Mouse (Mus musculus) brown adipose tissue, adult 24 weeks (tissue): ENCODE results near the gene Cfap58. TPM values are rescaled to one million over a fixed set of nuclear protein-coding genes. Genes with fewer than 3 reads are reported as not detected.

ENCODE experiments used
- H3K27ac ChIP-seq: fragments of 200-500 bp; replicated peaks from 2 replicates; pipeline ENCODE4 v1.5.1; 2012; ENCODE audit warnings: low read depth, mild to moderate bottlenecking, low read length
- H3K4me1 ChIP-seq: fragments of 200-500 bp; 2 replicates; pipeline ENCODE4 v1.6.1; 2012; ENCODE audit warnings: low read length, mixed read lengths; ENCODE audit not compliant: control insufficient read depth, insufficient read depth, insufficient read length
- H3K4me3 ChIP-seq: fragments of 200-500 bp; 2 replicates; pipeline ENCODE4 v1.5.1; 2012; ENCODE audit warnings: low read depth, mild to moderate bottlenecking, low read length, moderate library complexity; ENCODE audit not compliant: insufficient read depth
- polyA plus RNA-seq: library from polyadenylated mRNA; stranded (reverse); fragments of >200 nt; gene quantifications from 2 replicates; pipeline ENCODE4 v1.2.4, GENCODE M21; 2012; ENCODE audit not compliant: missing spikeins, insufficient read depth, insufficient read length

Cfap58 gene
- polyA plus RNA-seq, 1 experiment = not detected

DNA sequence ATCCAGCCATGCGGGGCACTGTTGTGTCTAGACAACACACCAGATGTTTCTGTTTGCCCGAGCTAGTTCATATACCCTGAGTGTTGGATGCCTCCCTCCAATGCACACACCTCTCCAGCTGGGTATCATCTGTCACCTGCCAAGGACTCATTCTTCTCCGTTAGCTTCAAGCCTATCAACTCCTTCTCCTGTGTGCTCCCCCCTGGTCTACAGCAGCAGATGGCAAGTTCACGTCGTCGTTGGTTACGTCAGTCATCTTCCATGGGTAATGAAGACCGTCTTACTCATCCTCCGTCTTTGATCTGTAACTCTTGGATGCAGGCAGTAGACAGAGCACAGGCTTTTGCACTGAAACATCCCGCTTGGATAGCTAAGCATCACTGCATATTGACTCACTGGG, 42.8 kb downstream of the Cfap58 start:
- Histone ChIP-seq H3K4me3 (no peak overlapping the region), H3K27ac (no peak overlapping the region), H3K4me1 (no peaks in the 10 kb centered on the region)

DNA sequence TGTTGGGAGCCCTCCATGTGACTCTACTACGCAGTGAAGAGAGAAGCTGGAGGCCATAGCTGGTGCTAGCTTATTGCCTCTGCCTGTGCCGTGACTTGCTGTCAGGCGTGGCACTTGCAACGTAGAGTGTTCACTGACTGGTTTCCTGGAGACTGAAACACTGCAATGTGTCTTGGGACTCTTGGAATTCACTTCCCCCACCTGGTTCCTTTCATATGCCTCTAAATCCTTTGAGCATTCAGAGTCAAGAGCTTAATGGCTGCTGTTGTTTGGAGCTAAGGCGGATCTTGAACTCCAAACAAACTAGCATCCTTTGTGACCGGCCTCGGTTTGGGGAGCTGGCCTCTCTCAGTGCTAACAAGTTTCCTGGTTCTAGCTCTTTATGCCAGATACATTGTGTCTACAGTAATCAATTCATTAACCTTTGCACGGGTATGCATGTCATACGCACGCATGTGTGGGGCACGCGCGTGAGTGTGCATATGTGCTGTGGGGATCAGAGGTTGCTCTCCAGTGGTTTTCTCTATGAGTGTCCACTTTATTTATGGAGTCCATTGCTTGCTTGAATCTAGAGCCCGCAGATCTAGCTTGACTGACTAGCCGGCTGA, 48.2 kb downstream of the Cfap58 start:
- H3K27ac ChIP-seq = no peak overlapping the region
- H3K4me1 ChIP-seq = no peaks in the 10 kb centered on the region
- H3K4me3 ChIP-seq = no peak overlapping the region

DNA sequence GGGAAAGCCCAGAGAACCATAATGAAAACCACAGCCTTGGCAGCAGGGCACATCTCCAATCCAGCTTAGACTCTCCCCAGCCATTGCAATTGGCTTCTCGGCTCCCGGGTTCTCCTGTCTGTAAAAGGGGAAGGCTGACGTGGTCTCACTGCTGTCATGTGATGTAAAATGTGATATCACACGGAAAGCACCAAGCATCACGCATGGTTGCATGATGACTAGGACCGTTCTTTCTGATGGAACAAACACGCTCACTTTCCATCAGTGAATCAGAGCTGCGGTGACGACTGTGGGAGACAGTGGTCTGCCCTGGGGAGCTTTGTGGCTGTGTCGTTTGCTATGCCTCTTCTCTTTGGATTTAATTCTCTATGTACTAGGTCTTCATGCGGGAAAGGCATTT, 50.5 kb downstream of the Cfap58 start:
- Histone ChIP-seq H3K27ac (no peak overlapping the region), H3K4me1 (no peaks in the 10 kb centered on the region), H3K4me3 (no peak overlapping the region)

DNA sequence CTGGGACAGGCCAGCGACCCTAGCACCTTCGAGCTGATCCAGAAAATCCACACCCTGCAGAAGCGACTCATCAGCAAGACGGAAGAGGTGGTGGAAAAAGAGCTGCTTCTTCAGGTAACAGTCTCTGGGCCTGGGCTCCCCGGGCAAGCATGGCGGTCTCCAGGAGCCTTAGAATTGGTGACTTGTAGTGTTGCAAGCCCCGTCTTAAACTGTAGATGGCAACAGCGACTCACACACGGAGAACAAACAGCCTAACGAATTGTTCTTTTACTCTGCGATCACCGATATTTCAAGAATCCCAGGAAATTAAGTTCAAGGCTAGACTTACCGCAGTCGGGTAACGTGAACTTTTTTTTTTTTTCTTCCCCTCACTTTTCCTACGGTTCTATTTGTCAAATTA, 51.0 kb downstream of the Cfap58 start:
- H3K27ac ChIP-seq = no peak overlapping the region
- no peaks in the 10 kb centered on the region for H3K4me1 ChIP-seq
- H3K4me3 ChIP-seq = no peak overlapping the region

DNA sequence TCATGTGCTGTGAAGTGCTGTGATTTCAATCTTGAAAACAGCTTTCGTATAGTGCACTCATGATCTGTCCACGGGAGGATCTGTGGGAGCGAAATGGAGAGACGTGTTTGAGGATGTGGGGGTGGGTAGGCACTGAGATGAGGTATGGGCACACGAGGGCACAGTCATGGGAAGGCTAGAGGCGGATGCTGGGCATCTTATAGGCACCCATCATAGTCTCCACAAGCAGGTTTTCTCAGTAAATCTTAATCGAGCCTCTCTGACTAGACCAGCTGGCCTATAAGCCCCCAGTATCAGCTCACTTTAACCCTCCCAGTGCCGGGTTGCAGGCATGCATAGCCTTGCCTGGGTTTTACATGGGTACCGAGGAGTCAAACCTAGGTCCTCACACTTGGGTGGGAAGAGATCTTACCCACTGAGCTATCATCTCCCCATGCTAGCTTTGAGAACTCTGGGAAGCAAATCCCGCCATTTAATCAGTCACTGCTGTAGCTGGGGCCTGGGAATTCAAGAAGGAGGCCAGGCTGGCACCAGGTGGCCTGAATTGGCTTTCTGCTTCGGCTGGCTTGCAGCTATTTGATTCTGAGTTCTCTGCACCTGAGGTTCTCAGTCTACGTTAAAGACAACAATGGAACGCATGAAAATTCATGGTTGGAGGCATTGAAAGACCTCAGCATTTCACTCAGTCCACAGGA, 51.6 kb downstream of the Cfap58 start:
- Histone ChIP-seq H3K4me1 (no peaks in the 10 kb centered on the region), H3K27ac (no peak overlapping the region), H3K4me3 (no peak overlapping the region)

DNA sequence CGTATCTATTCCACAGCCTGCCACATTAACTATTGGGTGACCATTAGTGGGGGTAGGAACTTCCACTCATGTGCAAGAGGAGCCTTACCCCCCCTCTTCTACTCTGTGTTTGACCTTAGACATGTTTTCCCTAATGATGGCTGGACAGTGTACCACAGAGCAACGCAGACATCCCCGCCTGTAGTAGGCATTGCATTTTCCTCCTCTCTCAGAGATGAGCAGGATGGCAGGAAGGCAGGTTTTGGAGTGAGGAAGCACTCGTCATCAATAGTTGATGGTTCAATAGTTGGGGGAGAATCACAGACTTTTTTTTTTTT, 52.1 kb downstream of the Cfap58 start:
- Histone ChIP-seq H3K27ac (no peak overlapping the region), H3K4me3 (no peak overlapping the region), H3K4me1 (no peaks in the 10 kb centered on the region)

DNA sequence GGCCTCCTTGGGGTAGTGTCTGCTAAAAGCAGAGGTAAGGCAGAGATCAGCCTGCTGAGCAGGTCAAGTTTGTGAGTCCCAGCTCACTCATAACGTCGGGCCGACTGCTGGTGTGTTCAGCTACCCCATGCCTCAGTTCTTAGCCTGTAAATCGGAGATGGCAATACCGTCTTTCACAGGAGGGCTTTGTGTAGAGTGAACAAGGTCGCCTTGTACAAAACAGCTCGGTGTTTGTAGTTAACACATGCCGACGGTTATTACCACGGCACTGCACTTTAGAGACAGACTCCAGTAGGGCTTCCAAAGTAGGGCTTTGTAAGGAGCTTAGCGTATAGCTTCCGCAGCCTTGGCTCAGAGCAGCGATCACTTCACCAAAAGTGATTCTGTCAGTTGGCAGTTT, 63.8 kb downstream of the Cfap58 start:
- no peaks in the 10 kb centered on the region for H3K4me1 ChIP-seq
- no peak overlapping the region for H3K27ac ChIP-seq
- H3K4me3 ChIP-seq = no peak overlapping the region

DNA sequence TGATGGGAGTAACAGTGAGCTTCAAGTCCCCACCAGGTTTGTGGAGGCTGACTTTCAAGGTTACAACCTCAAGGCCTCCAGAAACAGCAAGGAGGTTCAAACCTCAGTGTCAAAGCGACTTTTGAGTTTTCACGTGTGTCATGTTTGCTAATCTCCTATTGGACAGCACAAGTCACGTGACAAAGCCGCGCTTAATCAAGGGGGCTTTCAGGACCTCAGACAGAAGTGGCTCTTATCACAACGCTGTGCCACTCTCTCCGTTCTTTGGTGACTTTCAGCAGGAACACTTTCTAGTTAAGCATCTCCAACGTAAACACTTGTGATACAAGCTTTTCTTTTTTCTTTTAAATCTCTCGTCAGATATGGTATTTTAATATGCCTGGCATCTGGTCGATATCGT, 64.3 kb downstream of the Cfap58 start:
- H3K27ac ChIP-seq = no peak overlapping the region
- no peak overlapping the region for H3K4me3 ChIP-seq
- no peaks in the 10 kb centered on the region for H3K4me1 ChIP-seq

DNA sequence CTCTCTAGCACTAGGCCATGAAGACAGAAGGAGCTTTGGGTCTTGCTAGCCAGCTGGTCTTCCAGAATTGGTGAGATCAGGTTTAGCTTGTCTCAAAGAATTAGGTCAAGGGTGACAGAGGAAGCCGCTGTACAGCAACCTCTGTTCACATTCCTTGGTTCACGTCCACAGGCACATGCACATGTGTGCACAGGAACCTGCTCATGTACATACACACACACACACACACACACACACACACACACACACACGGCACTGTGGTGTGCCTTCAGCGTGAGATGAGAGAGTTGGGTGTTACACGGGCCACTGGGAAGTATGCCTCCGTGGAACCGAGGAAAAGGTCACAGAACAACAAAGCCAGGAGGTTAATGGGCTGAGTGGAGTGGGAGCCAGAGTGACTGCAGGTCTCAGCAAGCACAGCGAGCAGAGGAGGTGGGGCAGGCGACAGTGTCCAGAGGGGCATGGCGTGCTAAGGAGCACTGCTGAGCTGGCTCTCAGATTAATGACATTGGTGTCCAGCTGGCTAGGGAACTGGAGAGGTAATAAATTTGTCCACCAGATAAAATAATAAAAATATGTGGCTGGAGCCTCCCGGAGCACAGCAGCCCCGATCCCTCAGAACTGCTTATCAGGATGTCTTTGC, 71.4 kb downstream of the Cfap58 start:
- Histone ChIP-seq H3K4me3 (no peak overlapping the region), H3K27ac (no peak overlapping the region)

DNA sequence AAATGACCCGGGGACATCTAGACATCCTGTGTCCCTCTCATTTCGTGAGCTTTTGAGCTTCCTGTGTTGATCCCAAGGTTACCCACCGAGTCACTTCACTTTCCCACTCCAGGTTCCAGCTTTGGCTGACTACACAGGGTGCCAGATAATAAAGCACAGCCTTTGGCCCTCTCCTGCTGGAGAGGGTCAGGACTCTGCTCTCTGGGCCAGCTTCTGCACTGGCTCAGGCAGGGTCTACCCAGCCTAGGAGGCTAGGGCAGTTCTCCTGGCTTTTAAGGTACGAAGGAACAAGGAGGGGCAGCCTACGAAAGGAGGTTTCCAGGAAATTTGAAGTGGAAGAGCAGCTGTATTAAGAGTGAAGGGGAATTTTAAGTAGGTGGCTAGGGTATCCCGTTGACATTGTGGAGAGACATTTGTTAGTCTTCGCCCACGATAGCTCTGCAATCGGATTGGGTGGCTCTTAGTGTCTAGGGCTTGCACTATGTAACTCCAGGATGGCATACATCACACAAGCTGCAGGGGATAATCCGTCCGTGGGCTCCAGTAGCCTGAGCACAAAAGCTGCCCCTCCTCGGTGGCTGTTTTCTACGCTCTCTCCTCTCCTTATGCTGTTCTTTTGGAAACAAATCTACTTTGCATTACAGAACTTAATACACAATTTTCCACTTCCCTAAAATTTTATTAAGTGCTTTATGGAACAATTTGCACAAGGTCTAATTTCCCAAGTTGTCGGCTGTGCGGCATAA, 72.3 kb downstream of the Cfap58 start:
- H3K4me1 ChIP-seq = no peaks in the 10 kb centered on the region
- H3K4me3 ChIP-seq = no peak overlapping the region

More for the DNA sequence above, 71.4 kb downstream of the Cfap58 start:
- no peaks in the 10 kb centered on the region for H3K4me1 ChIP-seq

DNA sequence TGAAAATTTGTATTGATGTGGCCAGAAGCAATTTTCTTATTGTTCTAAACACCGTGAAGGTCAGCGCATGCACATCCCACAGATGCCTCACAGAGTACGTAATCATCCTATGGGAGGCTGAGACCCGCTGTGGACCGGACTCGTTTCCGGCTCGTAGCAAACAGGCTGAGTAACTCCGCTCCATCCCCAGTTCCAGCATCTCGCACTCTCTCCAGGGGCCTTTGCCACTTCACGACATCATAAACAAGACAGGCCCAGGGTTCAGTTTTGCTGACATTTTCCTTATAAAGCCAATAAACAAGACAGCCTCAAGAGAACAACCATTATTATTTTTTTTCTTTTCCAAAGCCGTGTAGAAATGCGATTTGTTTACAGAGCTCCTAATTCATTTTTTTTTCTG, 82.6 kb downstream of the Cfap58 start:
- no peaks in the 10 kb centered on the region for H3K4me1 ChIP-seq
- no peak overlapping the region for H3K4me3 ChIP-seq

More for the DNA sequence above, 72.3 kb downstream of the Cfap58 start:
- no peak overlapping the region for H3K27ac ChIP-seq

DNA sequence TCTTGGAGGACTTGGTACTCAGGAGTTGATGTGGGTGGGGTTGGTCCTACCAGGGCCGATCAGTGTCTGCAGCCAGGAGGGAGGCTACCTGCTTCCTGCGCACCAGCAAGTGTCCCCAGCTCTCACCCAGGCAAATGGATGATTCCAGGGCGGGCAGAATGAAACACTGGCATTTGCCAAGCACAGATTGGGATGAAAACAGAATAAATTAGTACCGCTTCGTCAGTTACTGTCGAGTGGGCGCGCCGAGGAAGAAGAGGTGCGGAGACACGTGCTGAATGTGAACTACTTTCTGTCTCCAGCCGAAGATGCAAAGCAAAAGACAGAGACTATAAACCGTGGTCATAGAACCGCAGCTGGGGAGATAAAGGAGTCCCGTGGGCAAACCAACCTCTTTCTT, 84.0 kb downstream of the Cfap58 start:
- H3K4me1 ChIP-seq = no peaks in the 10 kb centered on the region
- H3K4me3 ChIP-seq = no peak overlapping the region
- no peak overlapping the region for H3K27ac ChIP-seq

More for the DNA sequence above, 82.6 kb downstream of the Cfap58 start:
- H3K27ac ChIP-seq = no peak overlapping the region

DNA sequence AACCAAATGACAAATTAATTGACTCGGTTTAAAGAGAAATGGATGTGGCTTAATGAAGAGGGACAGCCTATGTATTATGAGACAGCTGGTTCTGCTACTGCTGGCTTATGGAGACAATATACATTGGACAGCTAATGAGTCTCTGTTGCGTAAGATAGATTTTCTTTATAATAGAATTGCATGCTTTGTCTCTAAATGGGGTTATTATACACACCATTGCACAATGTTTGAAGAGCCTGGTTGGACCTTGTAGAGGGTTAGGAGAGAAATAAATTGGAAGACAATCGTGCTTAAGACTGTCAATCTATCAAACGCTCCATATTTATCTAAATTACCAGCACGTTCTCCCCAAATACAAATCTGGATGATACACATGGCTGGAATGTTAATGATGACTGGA, 85.3 kb downstream of the Cfap58 start:
- no peak overlapping the region for H3K27ac ChIP-seq
- H3K4me3 ChIP-seq = no peak overlapping the region
- H3K4me1 ChIP-seq = no peaks in the 10 kb centered on the region

DNA sequence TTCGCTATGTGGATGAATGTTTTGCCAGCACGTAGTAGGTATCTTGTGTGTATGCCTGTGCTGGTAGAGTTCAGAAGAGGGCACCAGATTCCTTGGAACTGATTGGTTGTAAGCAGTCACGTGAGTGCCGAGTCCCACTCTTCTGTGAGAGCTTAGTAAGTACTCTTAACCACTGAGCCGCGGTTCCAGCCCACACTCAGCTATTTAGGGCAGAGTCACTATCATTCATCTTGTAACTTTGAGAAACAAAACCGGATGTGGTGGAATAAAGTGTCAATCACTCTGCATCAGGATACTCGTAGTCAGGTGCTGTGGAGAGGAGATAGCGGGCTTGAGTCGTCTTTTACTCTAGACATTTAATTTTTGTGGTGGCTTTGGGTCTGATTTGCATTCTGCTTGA, 86.3 kb downstream of the Cfap58 start:
- no peaks in the 10 kb centered on the region for H3K4me1 ChIP-seq
- H3K27ac ChIP-seq = no peak overlapping the region
- H3K4me3 ChIP-seq = no peak overlapping the region

DNA sequence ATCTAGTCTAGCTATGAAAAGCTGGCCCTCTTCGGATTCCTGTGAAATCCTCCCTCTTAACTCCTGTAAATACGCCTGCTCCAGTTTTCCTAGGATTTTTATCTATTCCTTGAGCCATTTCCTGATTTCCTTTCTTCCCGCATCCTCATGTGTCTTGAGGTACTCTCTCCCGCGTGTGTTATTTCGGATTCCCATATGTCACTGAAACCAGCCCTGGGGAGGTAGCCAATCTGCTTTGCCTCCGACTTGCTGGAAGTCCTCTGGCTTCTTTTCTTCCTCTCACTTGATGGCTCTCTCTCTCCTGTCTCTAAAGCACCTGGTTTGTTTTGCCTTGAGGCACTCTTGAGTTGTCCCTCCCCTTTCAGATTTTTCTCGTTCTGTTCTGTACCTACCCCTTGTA, 87.9 kb downstream of the Cfap58 start:
- no peaks in the 10 kb centered on the region for H3K4me1 ChIP-seq
- H3K27ac ChIP-seq = no peak overlapping the region
- H3K4me3 ChIP-seq = no peak overlapping the region
